Mouse (Mus musculus) right cerebral cortex, postnatal 25 days (tissue): ENCODE measurements around the gene Gm8947.
"Not testable (repeated sequence)": the region's sequence is repeated elsewhere in the genome, so short reads cannot be mapped to it uniquely, and the experiment has no call there.

Experiments used
- DNase-seq: peaks from one replicate; pipeline ENCODE4 v3.0.0; 2022

Gene Gm8947

GRCm38 (mm10) chr1:151192075-151192474, at the start of gene Gm8947:
Gene Gm8947, plus strand, starts transcription at chr1:151192376.
- not testable (repeated sequence) for DNase-seq

- DNase-seq = no peak
These were observed 47.6 kb upstream of the Gm8947 start for GRCm38 (mm10) chr1:151144471-151145146.

GRCm38 (mm10) chr1:151147801-151148200, 44.4 kb upstream of the Gm8947 start:
- DNase-seq = no peak

- DNase-seq = no peak
These were observed 42.0 kb upstream of the Gm8947 start for GRCm38 (mm10) chr1:151150211-151150610.

GRCm38 (mm10) chr1:151151089-151151488, 41.1 kb upstream of the Gm8947 start:
- DNase-seq = no peak

GRCm38 (mm10) chr1:151153056-151153652, 39.0 kb upstream of the Gm8947 start:
- DNase-seq = no peak

- not testable (repeated sequence) for DNase-seq
These were observed 38.0 kb upstream of the Gm8947 start for GRCm38 (mm10) chr1:151154131-151154530.

GRCm38 (mm10) chr1:151156129-151156528, 36.0 kb upstream of the Gm8947 start:
- no peak for DNase-seq

- no peak for DNase-seq
These were observed 35.2 kb upstream of the Gm8947 start for GRCm38 (mm10) chr1:151156777-151157632.

GRCm38 (mm10) chr1:151157963-151158856, 34.0 kb upstream of the Gm8947 start:
- DNase-seq = no peak

- no peak for DNase-seq
These were observed 33.2 kb upstream of the Gm8947 start for GRCm38 (mm10) chr1:151158857-151159510.

- DNase-seq = no peak
These were observed 26.1 kb upstream of the Gm8947 start for GRCm38 (mm10) chr1:151166031-151166430.

- DNase-seq = no peak
These were observed 24.7 kb upstream of the Gm8947 start for GRCm38 (mm10) chr1:151167297-151168047.

- no peak for DNase-seq
These were observed 23.5 kb upstream of the Gm8947 start for GRCm38 (mm10) chr1:151168637-151169036.

GRCm38 (mm10) chr1:151171572-151172461, 20.4 kb upstream of the Gm8947 start:
- DNase-seq = no peak

- no peak for DNase-seq
These were observed 14.9 kb upstream of the Gm8947 start for GRCm38 (mm10) chr1:151177030-151177936.

- no peak for DNase-seq
These were observed 14.3 kb upstream of the Gm8947 start for GRCm38 (mm10) chr1:151177937-151178271.

GRCm38 (mm10) chr1:151178505-151179083, 13.6 kb upstream of the Gm8947 start:
- no peak for DNase-seq

- no peak for DNase-seq
These were observed 12.0 kb upstream of the Gm8947 start for GRCm38 (mm10) chr1:151180167-151180566.
